Mouse (Mus musculus): ENCODE measurements at regions not wholly inside any gene's neighbourhood (a gene's known extent, or its start where the extent isn't known, plus 50 kb on each side); places are given as distances from the start of the nearest gene placed in this dataset.

- no peak for DNase-seq (ENCODE audit: low spot score in 2 of 2)
These were observed 215.1 kb downstream of the Enc1 start for GRCm38 (mm10) chr13:97455961-97456360.

DNA sequence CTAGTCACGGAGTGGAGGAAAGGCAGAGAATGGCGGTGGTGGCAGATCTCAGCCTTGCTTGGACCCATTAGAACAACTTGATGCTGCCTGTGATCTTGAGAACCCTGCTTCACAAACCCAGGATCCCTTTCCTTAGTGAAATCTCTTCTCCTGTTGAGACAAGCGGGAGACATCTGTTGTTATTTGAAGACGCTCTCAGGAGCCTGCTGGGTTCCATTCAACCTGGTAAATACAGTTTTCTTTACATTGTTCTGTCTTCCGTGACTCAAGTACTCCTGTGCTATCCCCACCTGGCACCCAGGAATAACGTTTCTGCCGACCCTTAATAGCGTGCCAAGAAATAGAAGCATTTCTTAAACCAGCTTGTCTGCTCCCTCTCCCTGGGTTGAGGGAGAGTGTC lies 213.8 kb downstream of the Enc1 start:
- no peak for DNase-seq (ENCODE audit: low spot score in 2 of 2)

DNA sequence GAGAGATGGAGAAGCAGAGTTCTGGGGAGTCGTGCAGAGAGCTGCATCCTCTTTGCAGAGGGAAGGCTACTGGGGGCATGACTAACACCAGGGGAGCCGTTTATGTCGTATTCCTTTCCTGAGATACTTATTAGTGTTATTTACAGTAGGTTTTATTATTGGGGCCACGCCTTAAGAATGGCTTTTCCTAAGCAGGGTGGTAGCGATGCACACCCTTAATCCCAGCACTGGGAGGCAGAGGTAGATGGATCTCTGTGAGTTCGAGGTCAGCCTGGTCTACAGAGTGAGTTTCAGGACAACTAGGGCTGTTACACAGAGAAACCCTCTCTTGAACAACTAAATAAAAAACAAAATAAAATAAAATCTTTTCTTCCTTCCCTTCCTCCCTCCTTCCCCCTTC lies 212.6 kb downstream of the Enc1 start:
- no peak for DNase-seq (ENCODE audit: low spot score in 2 of 2)

DNA sequence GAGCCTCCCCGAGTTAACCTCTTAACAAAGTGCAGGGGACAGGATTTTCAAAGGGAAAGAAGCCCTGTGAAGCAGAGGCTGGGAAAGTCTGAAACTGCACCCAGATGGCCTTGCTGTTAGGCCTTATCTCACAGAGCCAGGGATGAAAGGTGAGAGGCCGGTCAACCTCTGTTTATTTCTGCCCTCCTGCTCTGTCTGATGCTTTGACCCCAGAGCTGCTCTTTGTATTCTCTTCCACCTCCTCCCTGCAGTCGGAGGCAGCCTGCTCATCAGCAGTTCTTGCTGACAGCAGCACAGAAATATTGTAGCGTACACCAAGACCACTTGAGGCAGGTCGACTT lies 212.2 kb downstream of the Enc1 start:
- no peak for DNase-seq (ENCODE audit: low spot score in 2 of 2)

- no peak for DNase-seq (ENCODE audit: low spot score in 2 of 2)
These were observed 211.6 kb downstream of the Enc1 start for GRCm38 (mm10) chr13:97452386-97453089.

- DNase-seq (ENCODE audit: low spot score in 2 of 2): no peak
These were observed 210.4 kb downstream of the Enc1 start for GRCm38 (mm10) chr13:97451276-97451675.

DNA sequence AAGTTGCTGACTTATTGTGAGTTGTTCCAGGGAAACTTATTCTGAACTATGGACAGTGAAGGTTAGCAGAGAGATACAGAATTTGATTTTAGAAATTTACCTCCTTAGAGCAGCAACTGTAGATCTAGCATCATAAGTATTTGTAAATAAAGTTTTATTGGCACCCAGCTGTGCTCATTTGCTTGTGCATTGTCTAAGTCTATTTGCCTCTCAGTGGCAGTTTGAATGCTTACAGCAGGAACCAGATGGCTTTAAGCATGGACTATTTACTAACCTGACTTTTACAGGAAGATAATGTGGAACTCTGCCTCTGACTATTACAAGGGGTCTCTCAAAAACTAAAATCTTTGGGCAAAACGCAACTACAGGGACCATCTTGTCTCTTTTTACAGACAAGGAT lies 207.2 kb downstream of the Enc1 start:
- DNase-seq (ENCODE audit: low spot score in 2 of 2): no peak

DNA sequence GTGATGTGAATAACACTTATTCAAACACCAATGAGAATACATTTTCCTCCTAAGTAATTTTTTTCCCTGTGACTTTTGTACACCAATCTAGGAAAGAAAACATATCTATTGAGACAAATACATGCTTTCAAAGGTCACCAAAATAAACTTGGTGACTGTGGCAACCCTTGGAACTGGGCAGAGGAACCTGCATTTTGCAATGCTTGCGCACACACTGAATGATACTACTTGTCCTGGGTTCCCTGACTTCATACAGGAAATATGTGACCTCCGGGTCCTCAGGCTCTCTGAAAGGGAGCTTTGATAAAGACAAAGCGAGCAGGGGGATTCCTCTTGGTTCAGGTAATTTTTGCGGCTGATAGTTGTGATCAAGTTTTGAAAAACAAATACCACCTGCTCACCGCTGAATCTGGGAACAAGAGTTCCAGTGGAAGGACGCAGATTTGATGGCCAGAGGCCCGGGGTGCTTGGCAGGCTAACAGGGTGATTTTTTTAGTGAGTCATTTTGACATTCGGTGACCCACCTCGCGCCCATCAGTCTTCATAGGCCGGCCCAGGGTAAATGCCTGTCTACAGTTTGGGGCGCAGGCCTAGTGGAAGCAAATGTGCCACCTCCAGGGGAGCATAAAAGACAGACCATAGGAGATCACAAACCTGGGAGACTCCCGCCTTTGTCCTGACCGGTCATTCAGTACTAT lies 203.0 kb downstream of the Enc1 start:
- no peak for DNase-seq (ENCODE audit: low spot score in 2 of 2)

GRCm38 (mm10) chr13:97442806-97443205 lies 201.9 kb downstream of the Enc1 start:
- no peak for DNase-seq (ENCODE audit: low spot score in 2 of 2)

DNA sequence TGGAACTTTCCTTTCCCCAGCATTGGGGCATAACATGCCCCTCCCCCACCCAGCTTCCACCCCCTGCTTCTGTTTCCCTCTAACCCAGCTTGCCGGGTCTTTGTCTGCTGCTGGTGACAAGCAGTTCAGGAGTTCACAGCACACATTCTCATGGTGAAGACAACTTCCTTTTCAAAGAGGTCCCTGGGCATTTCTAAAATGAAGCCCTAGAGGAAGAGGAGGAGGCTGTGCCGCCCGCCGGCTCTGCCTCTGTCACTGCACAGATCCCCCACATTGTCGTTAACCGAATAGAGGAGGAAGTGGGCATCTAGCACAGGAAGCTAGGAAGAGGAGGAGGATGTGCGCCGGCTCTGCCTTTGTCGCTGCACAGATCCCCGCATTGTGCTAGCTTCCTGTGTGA lies 201.4 kb downstream of the Enc1 start:
- DNase-seq (ENCODE audit: low spot score in 2 of 2): no peak

- DNase-seq (ENCODE audit: low spot score in 2 of 2): no peak
These were observed 200.9 kb downstream of the Enc1 start for GRCm38 (mm10) chr13:97441803-97442202.

DNA sequence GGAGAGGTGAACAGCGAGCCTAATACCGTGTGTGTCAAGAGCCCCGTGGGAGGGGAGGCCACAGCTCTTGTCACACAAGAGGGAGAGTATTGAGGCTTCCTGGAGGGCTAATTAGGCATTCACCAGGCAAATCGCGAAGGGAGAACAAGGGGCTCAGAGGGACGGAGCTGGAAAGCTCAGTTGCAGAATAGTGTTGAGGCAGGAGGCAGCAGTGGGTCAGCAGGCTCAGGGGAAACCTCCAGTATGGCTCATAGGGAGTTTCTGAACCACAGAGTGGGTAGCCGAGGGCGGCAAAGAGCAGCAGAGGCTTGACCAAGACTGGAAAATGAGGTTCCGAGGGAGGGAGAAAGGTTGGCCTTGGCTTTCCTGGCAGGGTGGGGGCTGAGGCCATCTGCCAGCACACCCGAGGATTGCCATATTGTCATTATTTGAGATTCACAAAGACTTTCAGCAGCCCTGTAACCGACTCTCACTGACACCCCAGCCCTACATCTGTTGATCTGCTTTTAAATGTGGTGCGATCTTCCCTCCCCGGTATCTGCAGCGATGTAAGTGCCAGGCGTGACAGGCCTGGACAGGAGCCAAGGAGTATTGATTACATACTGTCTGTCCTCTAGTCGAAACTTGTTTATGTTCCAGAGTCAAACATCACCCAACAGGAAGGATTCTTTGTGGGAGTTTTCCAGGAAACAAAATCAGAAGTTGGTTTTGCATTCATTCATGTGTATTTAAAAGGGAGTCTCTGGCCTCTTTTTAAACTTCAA lies 198.5 kb downstream of the Enc1 start:
- DNase-seq (ENCODE audit: low spot score in 2 of 2): no peak

GRCm38 (mm10) chr13:97438692-97439091 lies 197.8 kb downstream of the Enc1 start:
- DNase-seq (ENCODE audit: low spot score in 2 of 2): no peak

DNA sequence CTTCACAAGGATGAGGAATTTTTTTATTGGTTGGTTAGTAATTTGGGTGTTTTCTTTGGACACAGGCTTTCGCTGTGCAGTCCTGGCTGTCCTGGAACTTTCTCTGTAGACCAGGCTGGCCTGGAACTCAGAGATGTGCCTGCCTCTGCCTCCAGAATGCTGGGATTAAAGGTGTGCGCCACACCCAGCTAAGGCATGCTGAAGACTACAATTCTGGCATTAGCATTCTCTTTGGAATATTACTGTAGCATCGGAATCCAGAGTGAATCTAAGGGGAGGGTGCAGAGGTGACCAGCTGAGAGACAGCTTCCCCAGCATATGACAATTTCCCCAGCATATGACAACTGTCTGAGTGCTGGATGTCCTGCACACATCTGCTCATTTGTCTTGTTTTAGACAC lies 197.4 kb downstream of the Enc1 start:
- no peak for DNase-seq (ENCODE audit: low spot score in 2 of 2)

DNA sequence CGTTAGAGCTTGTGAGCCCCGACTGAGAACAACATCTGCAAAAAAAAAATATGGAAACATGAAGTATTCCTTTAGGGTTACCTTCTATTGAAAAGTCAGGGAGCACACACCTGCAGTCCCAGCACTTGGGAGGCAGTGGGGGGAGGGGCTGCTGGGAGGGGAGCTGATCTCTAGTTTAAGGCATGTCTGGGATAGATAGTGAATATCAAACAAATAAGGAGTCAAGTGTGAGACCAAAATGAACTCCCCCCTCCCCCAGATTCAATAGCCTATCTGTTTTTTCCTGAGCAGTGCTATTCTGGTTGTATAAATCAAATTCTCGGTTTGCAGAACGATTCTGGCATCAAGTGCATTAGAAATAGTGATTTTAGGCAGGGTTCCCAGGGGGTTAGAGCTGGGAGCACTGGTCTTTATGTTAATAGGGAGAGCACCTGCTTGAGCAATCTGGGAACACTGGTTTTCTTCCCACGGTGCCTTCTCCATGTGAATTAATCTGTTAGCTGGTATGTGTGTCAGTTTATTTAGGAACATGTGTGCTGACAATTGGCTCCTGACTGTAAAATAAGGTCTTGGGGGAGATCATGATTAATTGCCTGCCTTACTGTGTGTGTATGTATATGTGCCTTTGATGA lies 195.9 kb downstream of the Enc1 start:
- no peak for DNase-seq (ENCODE audit: low spot score in 2 of 2)

- peak; percentile 28 to 54 for DNase-seq (ENCODE audit: low spot score in 2 of 2)
These were observed 195.2 kb downstream of the Enc1 start for GRCm38 (mm10) chr13:97435865-97436718.

DNA sequence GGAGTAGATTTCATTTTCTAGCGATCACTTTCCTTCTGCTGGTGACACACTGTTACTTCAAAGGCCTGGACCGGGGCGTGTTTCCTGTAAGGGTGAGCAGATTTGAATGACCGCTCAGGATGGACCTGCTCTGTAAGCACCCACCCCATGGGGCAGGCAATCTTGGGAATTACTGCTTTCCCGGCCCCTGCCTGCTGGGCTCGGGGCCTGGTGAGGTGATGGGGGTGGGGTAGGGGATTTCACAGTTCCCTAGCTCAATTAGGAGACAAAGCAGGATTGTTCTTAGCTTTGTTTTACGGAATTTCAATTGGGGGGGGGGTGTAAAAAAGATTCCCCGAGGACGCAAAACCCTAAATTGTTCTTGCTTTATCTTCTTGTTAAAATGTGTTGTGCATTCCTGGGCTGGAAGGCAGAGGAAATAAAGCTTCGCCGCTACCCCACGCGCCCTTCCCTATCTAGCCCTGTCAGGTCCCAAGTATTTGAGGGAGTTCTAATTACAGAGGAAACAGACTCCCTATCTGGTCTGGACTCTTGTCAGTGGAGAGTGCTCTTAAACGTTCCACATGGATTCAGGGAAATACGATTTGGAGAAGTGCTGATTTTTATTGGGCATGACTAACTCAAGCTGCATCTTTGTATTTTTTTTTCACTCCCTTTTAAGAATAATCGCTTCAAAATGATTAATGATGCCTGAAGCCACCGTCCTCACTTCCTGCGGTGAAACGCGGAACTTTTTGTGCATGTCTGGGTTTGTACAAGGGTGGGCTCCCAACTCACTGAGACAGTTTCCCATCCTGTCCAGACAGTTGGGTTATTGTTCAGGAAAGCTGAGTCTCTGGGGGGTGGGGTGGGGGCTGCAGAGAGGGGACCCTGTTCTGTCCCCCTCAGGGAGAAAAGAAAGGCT lies 194.3 kb downstream of the Enc1 start:
- DNase-seq (ENCODE audit: low spot score in 2 of 2): no peak

GRCm38 (mm10) chr13:97434167-97434566 lies 193.3 kb downstream of the Enc1 start:
- DNase-seq (ENCODE audit: low spot score in 2 of 2): no peak

GRCm38 (mm10) chr13:97432627-97433026 lies 191.7 kb downstream of the Enc1 start:
- DNase-seq (ENCODE audit: low spot score in 2 of 2): no peak

- DNase-seq (ENCODE audit: low spot score in 2 of 2): no peak
These were observed 190.0 kb downstream of the Enc1 start for GRCm38 (mm10) chr13:97430885-97431284.

Data from adrenal gland, postnatal 4 days (tissue).